Mouse (Mus musculus): ENCODE results near the gene Mup2. TPM values are rescaled to one million over a fixed set of nuclear protein-coding genes. Genes with fewer than 3 reads are reported as not detected.
"Not testable (repeated sequence)": the region's sequence is repeated elsewhere in the genome, so short reads cannot be mapped to it uniquely, and the experiment has no call there.

The Mup2 gene
- not detected for total RNA-seq (2021)
- long read RNA-seq, experiment 1: 0 reads
- long read RNA-seq, experiment 2: 0 reads

- H3K27ac ChIP-seq; DNase-seq; H3K4me3 ChIP-seq; intact Hi-C loops (cut with DNase I): not testable (repeated sequence)
Observed at GRCm38 (mm10) chr4:60154189-60154588, at the start of gene Mup2. Mup2 (minus strand) TSS chr4:60154289.

Other genes starting within 250 kb of the Mup2 start
- gene Slc46a2, start 239.2 kb downstream of the Mup2 start, total RNA-seq (2021): not detected
- not detected for gene Mup4, start 193.6 kb downstream of the Mup2 start, total RNA-seq (2021)
- not detected for gene Mup6, start 190.0 kb downstream of the Mup2 start, total RNA-seq (2021)
- gene Mup7, start 83.8 kb downstream of the Mup2 start, total RNA-seq (2021): not detected
- gene Mup8, start 68.3 kb upstream of the Mup2 start, total RNA-seq (2021): not detected